Mouse (Mus musculus): ENCODE data around the gene Fastkd1.

- TF ChIP-seq CTCF (conservative IDR thresholded peaks at IDR 0.05 in 1 of 2, IDR thresholded peaks at IDR 0.05 in 1 of 2; ENCODE audit: low read depth in 2 of 2, low read length in 2 of 2) (no peak), POLR2A (IDR thresholded peaks at IDR 0.05; ENCODE audit: low read depth, low read length) (no peak), CHD2 (IDR thresholded peaks at IDR 0.05; ENCODE audit: low read length) (no peak), ELF1 (IDR thresholded peaks at IDR 0.05; ENCODE audit: low read depth, low read length) (no peak), BHLHE40 (IDR thresholded peaks at IDR 0.05; ENCODE audit: low read depth, low read length) (peak; percentile 89), USF2 (conservative IDR thresholded peaks at IDR 0.05; ENCODE audit: low read depth, low read length) (peak; percentile 23; the same call in 1 of the 2 replicates), MAFK (IDR thresholded peaks at IDR 0.05; ENCODE audit: insufficient replicate concordance, low read length) (no peak), EP300 (IDR thresholded peaks at IDR 0.05; ENCODE audit: low read length) (no peak), ZKSCAN1 (IDR thresholded peaks at IDR 0.05; ENCODE audit: borderline replicate concordance, low read depth, low read length) (no peak)
These were observed 73.2 kb downstream of the Fastkd1 start for GRCm38 (mm10) chr2:69640100-69640499.
